Mouse (Mus musculus) hindlimb bud, embryonic 11.5 days (tissue): Measurements from ENCODE around the gene Grb7.

Source experiments
- DNase-seq: peaks from one replicate; pipeline ENCODE4 v3.0.0-alpha.2; 2012; ENCODE audit warnings: low read depth, low spot score; ENCODE audit errors: extremely low spot score

Gene Grb7

GRCm38 (mm10) chr11:98446213-98446561, at the start of gene Grb7:
Gene Grb7 (plus strand): TSS chr11:98446394.
- DNase-seq: no peak

- DNase-seq: no peak
Observed at GRCm38 (mm10) chr11:98397946-98398345, 48.2 kb upstream of the Grb7 start.

- no peak for DNase-seq
Observed at GRCm38 (mm10) chr11:98400161-98400726, 46.0 kb upstream of the Grb7 start, which contains the start of gene Pgap3. Gene Pgap3 (minus strand): TSS chr11:98400490.

GRCm38 (mm10) chr11:98400816-98401215, 45.4 kb upstream of the Grb7 start:
- no peak for DNase-seq

GRCm38 (mm10) chr11:98406621-98407020, 39.6 kb upstream of the Grb7 start:
- DNase-seq: no peak

GRCm38 (mm10) chr11:98408872-98409271, 37.3 kb upstream of the Grb7 start:
- DNase-seq: no peak

GRCm38 (mm10) chr11:98409341-98409822, 36.8 kb upstream of the Grb7 start:
- no peak for DNase-seq

GRCm38 (mm10) chr11:98412273-98412796, 33.9 kb upstream of the Grb7 start, which contains the start of gene Erbb2:
Gene Erbb2 (plus strand): TSS chr11:98412470.
- no peak for DNase-seq

GRCm38 (mm10) chr11:98412797-98413301, 33.3 kb upstream of the Grb7 start:
- DNase-seq: no peak

- DNase-seq: no peak
Observed at GRCm38 (mm10) chr11:98413731-98414130, 32.5 kb upstream of the Grb7 start.

GRCm38 (mm10) chr11:98414162-98414561, 32.0 kb upstream of the Grb7 start:
- no peak for DNase-seq

- DNase-seq: no peak
Observed at GRCm38 (mm10) chr11:98417074-98417473, 29.1 kb upstream of the Grb7 start.

- DNase-seq: no peak
Observed at GRCm38 (mm10) chr11:98418273-98418672, 27.9 kb upstream of the Grb7 start.

GRCm38 (mm10) chr11:98418939-98419547, 27.2 kb upstream of the Grb7 start:
- DNase-seq: no peak

- no peak for DNase-seq
Observed at GRCm38 (mm10) chr11:98426592-98426991, 19.6 kb upstream of the Grb7 start.

GRCm38 (mm10) chr11:98428436-98428835, 17.8 kb upstream of the Grb7 start:
- DNase-seq: no peak

- no peak for DNase-seq
Observed at GRCm38 (mm10) chr11:98431743-98432502, 14.3 kb upstream of the Grb7 start.

GRCm38 (mm10) chr11:98435723-98436122, 10.5 kb upstream of the Grb7 start:
- no peak for DNase-seq

GRCm38 (mm10) chr11:98437441-98437840, 8.8 kb upstream of the Grb7 start:
- DNase-seq: no peak

GRCm38 (mm10) chr11:98438331-98439158, 7.6 kb upstream of the Grb7 start, which contains the start of gene Mien1:
Gene Mien1 (minus strand): TSS chr11:98438991.
- peak; percentile 74 for DNase-seq

GRCm38 (mm10) chr11:98443688-98444087, 2.5 kb upstream of the Grb7 start:
- DNase-seq: no peak
